Comparison of ENCODE assay signal across 8 mouse cellular contexts in the genomic region with DNA sequence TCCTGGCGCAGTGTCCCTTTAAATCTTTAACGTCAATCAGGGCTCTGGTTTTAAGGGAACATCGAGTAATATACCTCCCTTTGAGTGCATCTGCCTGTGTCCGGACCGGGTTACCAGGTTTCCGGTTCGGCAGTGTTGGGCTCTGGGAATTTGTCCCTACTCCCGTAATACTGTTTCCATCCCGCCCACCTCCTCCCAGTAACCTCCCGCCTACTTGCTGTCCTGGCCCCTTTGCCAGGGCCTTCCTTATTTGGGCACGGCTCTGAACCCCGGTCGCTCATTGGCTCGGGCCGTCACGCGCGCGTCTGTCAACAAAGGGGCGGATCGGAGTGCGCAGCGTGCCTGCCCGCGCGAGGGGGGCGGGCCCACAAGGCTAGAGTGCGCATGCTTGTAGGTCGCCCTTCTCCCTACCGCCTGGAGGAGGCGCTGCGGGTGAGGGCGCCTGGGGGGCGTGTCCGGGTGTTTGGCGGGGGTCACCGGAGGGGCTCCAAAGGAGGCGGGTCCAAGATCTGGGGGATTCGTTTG. TPM values are rescaled to one million over a fixed set of nuclear protein-coding genes. Genes with fewer than 3 reads are reported as not detected.
DNase-seq lines count a peak whose midpoint lies in the region; ATAC-seq and TF ChIP-seq lines count a peak whose summit lies in the region.

No protein-coding gene starts in this region.

- ATAC-seq in kidney, embryonic 14.5 days (ENCODE audit: low FRiP score, low TSS enrichment): peak; percentile 99
- ATAC-seq in limb, embryonic 15.5 days (ENCODE audit: insufficient number of reproducible peaks, low FRiP score, low TSS enrichment, low read depth): peak; percentile 98

- under 1% methylated on average over 38 of the region's 39 CpGs for WGBS in kidney, embryonic 14.5 days
- WGBS in limb, embryonic 15.5 days: under 1% methylated on average over 39 of the region's 39 CpGs

- H3K9ac ChIP-seq in kidney, embryonic 14.5 days (ENCODE audit: low read depth, low read length): peak overlapping the region; percentile 42; the same call in 1 of the 2 replicates
- 0 out of 2 replicates have a peak overlapping the region, but pooled peaks have one; percentile 26 for H3K9ac ChIP-seq in limb, embryonic 15.5 days

- H3K4me1 ChIP-seq in bone marrow macrophage, adult 2 months (ENCODE audit: control insufficient read depth, insufficient read depth, low read length): peaks cover 3% of the 10 kb centered on the region; the same call in 1 of the 2 replicates
- H3K4me1 ChIP-seq in embryonic fibroblast, embryonic 13.5 days (ENCODE audit: control insufficient read depth, insufficient read depth, low read length): peaks cover 3% of the 10 kb centered on the region; the same call in 1 of the 2 replicates
- H3K4me1 ChIP-seq in kidney, embryonic 14.5 days (ENCODE audit: control insufficient read depth, insufficient read depth, low read length): peaks cover 7% of the 10 kb centered on the region; the same call in 1 of the 2 replicates
- H3K4me1 ChIP-seq in limb, embryonic 15.5 days: peaks cover 11% of the 10 kb centered on the region

- DNase-seq in A20 (ENCODE audit: low read depth, low spot score): peak; percentile 95
- DNase-seq in heart, adult 9 months (ENCODE audit: low spot score in 2 of 2): peak; percentile 99
- peak; percentile 75 to 90 for DNase-seq in monocyte, adult 2 months (ENCODE audit: low read depth in 1 of 2, low spot score in 2 of 2)
- DNase-seq in spleen, postnatal 36 days (ENCODE audit: low spot score in 2 of 2): peak; percentile 89 to 92

- peak overlapping the region; percentile 57 for H3K4me2 ChIP-seq in kidney, embryonic 14.5 days (replicated peaks; ENCODE audit: low read depth, low read length)
- H3K4me2 ChIP-seq in limb, embryonic 15.5 days: peak overlapping the region; percentile 77

- no peak for TF ChIP-seq POLR2A in bone marrow macrophage, adult 2 months (IDR thresholded peaks at IDR 0.05; ENCODE audit: borderline replicate concordance, low read depth, low read length)
- no peak for TF ChIP-seq POLR2A in embryonic fibroblast, embryonic 13.5 days (IDR thresholded peaks at IDR 0.05; ENCODE audit: low read depth, low read length)

- no peak overlapping the region for H3K27ac ChIP-seq in bone marrow macrophage, adult 2 months (ENCODE audit: insufficient read depth, low read depth, low read length)
- peak overlapping the region; percentile 82 for H3K27ac ChIP-seq in embryonic fibroblast, embryonic 13.5 days (ENCODE audit: insufficient read depth, low read length)
- H3K27ac ChIP-seq in kidney, embryonic 14.5 days (ENCODE audit: low read depth, low read length): peak overlapping the region; percentile 78
- peak overlapping the region; percentile 79 for H3K27ac ChIP-seq in limb, embryonic 15.5 days

- H3K4me3 ChIP-seq in bone marrow macrophage, adult 2 months (ENCODE audit: insufficient read depth, low read length): peak overlapping the region; percentile 55
- peak overlapping the region; percentile 31 for H3K4me3 ChIP-seq in embryonic fibroblast, embryonic 13.5 days (ENCODE audit: insufficient read depth, low read length)
- H3K4me3 ChIP-seq in kidney, embryonic 14.5 days (ENCODE audit: low read length): peak overlapping the region; percentile 44
- peak overlapping the region; percentile 50 for H3K4me3 ChIP-seq in limb, embryonic 15.5 days

- H3K9me3 ChIP-seq in kidney, embryonic 14.5 days (ENCODE audit: control insufficient read depth, low read length): no peaks in the 10 kb centered on the region
- no peaks in the 10 kb centered on the region for H3K9me3 ChIP-seq in limb, embryonic 15.5 days

- peaks cover 20% of the 10 kb centered on the region for H3K36me3 ChIP-seq in kidney, embryonic 14.5 days (ENCODE audit: control insufficient read depth, insufficient read depth, low read length)
- H3K36me3 ChIP-seq in limb, embryonic 15.5 days: peaks cover 35% of the 10 kb centered on the region

- H3K27me3 ChIP-seq in kidney, embryonic 14.5 days (ENCODE audit: control insufficient read depth, insufficient read depth, low read length): no peaks in the 10 kb centered on the region
- no peaks in the 10 kb centered on the region for H3K27me3 ChIP-seq in limb, embryonic 15.5 days

- peak; percentile 61; the same call in 1 of the 2 replicates for TF ChIP-seq CTCF in bone marrow macrophage, adult 2 months (IDR thresholded peaks at IDR 0.05; ENCODE audit: low read depth, low read length)
- peak; percentile 72 for TF ChIP-seq CTCF in embryonic fibroblast, embryonic 13.5 days (IDR thresholded peaks at IDR 0.05; ENCODE audit: borderline replicate concordance, insufficient read depth, low read length)

RNA-seq across cellular contexts. Expression of a gene that starts 11.7 kb away (rescaled TPM):
- 7.1 and 8.2 TPM in 2 replicates for polyA plus RNA-seq in bone marrow macrophage, adult 2 months (2012; ENCODE audit: insufficient read depth, insufficient read length, missing spikeins)
- polyA plus RNA-seq in embryonic fibroblast, embryonic 13.5 days (2011; ENCODE audit: insufficient read length, low read depth, missing spikeins): 4.8 and 7.1 TPM in 2 replicates
- polyA plus RNA-seq in kidney, embryonic 14.5 days (2014; fragmentation: Nextera tagmentation; extraction: Ambion mirVana): 5.7 and 10.0 TPM in 2 replicates
- polyA plus RNA-seq in limb, embryonic 15.5 days (2015; fragmentation: Nextera tagmentation; extraction: Ambion mirVana): 16.1 and 16.9 TPM in 2 replicates

RNA-seq across cellular contexts. Expression of a gene that starts 13.2 kb away (rescaled TPM):
- not detected in 2 replicates for polyA plus RNA-seq in bone marrow macrophage, adult 2 months (2012; ENCODE audit: insufficient read depth, insufficient read length, missing spikeins)
- not detected in 2 replicates for polyA plus RNA-seq in embryonic fibroblast, embryonic 13.5 days (2011; ENCODE audit: insufficient read length, low read depth, missing spikeins)
- polyA plus RNA-seq in kidney, embryonic 14.5 days (2014; fragmentation: Nextera tagmentation; extraction: Ambion mirVana): 2.3 and 4.5 TPM in 2 replicates
- 2.4 and 2.6 TPM in 2 replicates for polyA plus RNA-seq in limb, embryonic 15.5 days (2015; fragmentation: Nextera tagmentation; extraction: Ambion mirVana)

RNA-seq across cellular contexts. Expression of a gene that starts 17.7 kb away (rescaled TPM):
- 10.4 and 11.8 TPM in 2 replicates for polyA plus RNA-seq in bone marrow macrophage, adult 2 months (2012; ENCODE audit: insufficient read depth, insufficient read length, missing spikeins)
- 16.3 and 19.2 TPM in 2 replicates for polyA plus RNA-seq in embryonic fibroblast, embryonic 13.5 days (2011; ENCODE audit: insufficient read length, low read depth, missing spikeins)
- 8.9 and 12.8 TPM in 2 replicates for polyA plus RNA-seq in kidney, embryonic 14.5 days (2014; fragmentation: Nextera tagmentation; extraction: Ambion mirVana)
- 13.7 and 13.8 TPM in 2 replicates for polyA plus RNA-seq in limb, embryonic 15.5 days (2015; fragmentation: Nextera tagmentation; extraction: Ambion mirVana)

RNA-seq across cellular contexts. Expression of a gene that starts 18.1 kb away (rescaled TPM):
- 26.4 and 27.9 TPM in 2 replicates for polyA plus RNA-seq in bone marrow macrophage, adult 2 months (2012; ENCODE audit: insufficient read depth, insufficient read length, missing spikeins)
- 70.0 and 71.3 TPM in 2 replicates for polyA plus RNA-seq in embryonic fibroblast, embryonic 13.5 days (2011; ENCODE audit: insufficient read length, low read depth, missing spikeins)
- polyA plus RNA-seq in kidney, embryonic 14.5 days (2014; fragmentation: Nextera tagmentation; extraction: Ambion mirVana): 155 and 205 TPM in 2 replicates
- polyA plus RNA-seq in limb, embryonic 15.5 days (2015; fragmentation: Nextera tagmentation; extraction: Ambion mirVana): 124 and 130 TPM in 2 replicates

RNA-seq across cellular contexts. Expression of a gene that starts 34.5 kb away (rescaled TPM):
- not detected in 2 replicates for polyA plus RNA-seq in bone marrow macrophage, adult 2 months (2012; ENCODE audit: insufficient read depth, insufficient read length, missing spikeins)
- polyA plus RNA-seq in embryonic fibroblast, embryonic 13.5 days (2011; ENCODE audit: insufficient read length, low read depth, missing spikeins): not detected in 2 replicates
- polyA plus RNA-seq in kidney, embryonic 14.5 days (2014; fragmentation: Nextera tagmentation; extraction: Ambion mirVana): 0.31 and 0.45 TPM in 2 replicates
- polyA plus RNA-seq in limb, embryonic 15.5 days (2015; fragmentation: Nextera tagmentation; extraction: Ambion mirVana): 1.0 and 1.2 TPM in 2 replicates
